Mouse (Mus musculus) forebrain, embryonic 13.5 days (tissue): ENCODE results near the gene Eif4e2. TPM values are rescaled to one million over a fixed set of nuclear protein-coding genes. Genes with fewer than 3 reads are reported as not detected.

Source experiments
- ATAC-seq: fragments of 200-750 bp; cut with Nextera tagmentation; 2 replicates; pipeline ENCODE4 v1.8.0; 2017
- H3K27ac ChIP-seq: fragments of 300-500 bp; sonication (generic); 2 replicates; pipeline ENCODE4 v1.5.1; 2015; ENCODE audit warnings: inconsistent platforms, mild to moderate bottlenecking, moderate library complexity
- H3K27me3 ChIP-seq: fragments of 300-500 bp; sonication (generic); 2 replicates; pipeline ENCODE4 v1.6.1; 2015; ENCODE audit warnings: mild to moderate bottlenecking, inconsistent platforms
- H3K36me3 ChIP-seq: fragments of 300-500 bp; sonication (generic); 2 replicates; pipeline ENCODE4 v1.6.1; 2015; ENCODE audit warnings: mild to moderate bottlenecking, inconsistent platforms; ENCODE audit not compliant: poor library complexity, severe bottlenecking
- H3K4me1 ChIP-seq: fragments of 300-500 bp; sonication (generic); 2 replicates; pipeline ENCODE4 v1.6.1; 2015; ENCODE audit warnings: inconsistent platforms
- H3K4me2 ChIP-seq: fragments of 300-500 bp; sonication (generic); 2 replicates; pipeline ENCODE4 v1.6.1; 2015; ENCODE audit warnings: inconsistent platforms, mild to moderate bottlenecking, moderate library complexity
- H3K4me3 ChIP-seq: fragments of 300-500 bp; sonication (generic); 2 replicates; pipeline ENCODE4 v1.5.1; 2015; ENCODE audit warnings: mild to moderate bottlenecking, inconsistent platforms
- H3K9ac ChIP-seq: fragments of 300-500 bp; sonication (generic); 2 replicates; pipeline ENCODE4 v1.6.1; 2015; ENCODE audit warnings: mild to moderate bottlenecking, inconsistent platforms
- H3K9me3 ChIP-seq: fragments of 300-500 bp; sonication (generic); replicated peaks from 2 replicates; pipeline ENCODE4 v1.6.1; 2016; ENCODE audit warnings: inconsistent platforms
- WGBS: fragments of 180-500 bp; shearing (Covaris S2); methylation state at CpG from one replicate; pipeline ENCODE4 v1.1.7; 2015; 5-methylcytosine and 5-hydroxymethylcytosine counted together
- polyA plus RNA-seq: library from polyadenylated mRNA; unstranded; fragments of >200 nt; fragmentation: Nextera tagmentation; extraction: Ambion mirVana; gene quantifications from 2 replicates; pipeline ENCODE4 v1.2.1, GENCODE M21; 2015

Gene Eif4e2
- polyA plus RNA-seq, 1 experiment from 2014 or later, result 108 TPM

DNA sequence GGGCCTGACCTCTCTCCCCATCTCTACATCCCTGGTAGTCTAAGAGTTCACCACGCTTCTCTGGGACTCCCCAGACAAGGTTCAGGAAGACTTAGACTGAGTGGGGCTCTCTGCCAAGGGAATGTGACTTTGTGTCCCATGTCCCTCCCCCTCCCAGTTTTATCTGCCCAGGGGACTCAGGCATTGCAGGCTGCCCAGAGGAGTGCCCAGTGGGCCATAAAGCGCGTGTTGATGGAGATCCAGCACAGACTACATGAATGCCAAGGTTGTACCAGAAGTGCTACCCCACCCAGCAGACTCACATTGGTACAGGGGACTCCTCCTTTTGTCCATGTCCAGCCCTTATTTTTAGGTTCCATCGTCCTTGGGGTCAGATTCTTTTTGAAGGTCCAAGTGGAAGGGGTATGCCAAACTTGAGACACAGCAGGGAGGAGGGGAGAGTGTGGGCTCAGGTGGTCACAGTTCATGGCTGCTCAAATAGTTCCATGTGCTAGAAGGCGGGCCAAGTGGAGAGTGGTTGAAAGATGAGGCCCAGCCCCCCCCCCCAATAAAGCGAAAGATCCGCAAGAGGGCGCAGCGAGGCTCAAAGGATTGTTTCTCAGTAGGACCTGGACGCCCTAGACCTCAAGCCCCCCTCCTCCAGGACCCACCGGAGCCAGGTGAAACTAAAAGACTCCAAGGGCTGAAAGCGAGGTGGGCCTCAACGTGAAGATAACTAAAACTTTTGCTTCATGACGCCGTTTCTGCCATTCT, 29.5 kb upstream of the Eif4e2 start:
- H3K4me2 ChIP-seq, result peak overlapping the region; percentile 43
- H3K9ac ChIP-seq, result no peak overlapping the region
- no peak overlapping the region for H3K27ac ChIP-seq
- peaks cover 65% of the 10 kb centered on the region for H3K27me3 ChIP-seq
- no peak overlapping the region for H3K4me3 ChIP-seq
- no peak for ATAC-seq
- WGBS, result 32% methylated on average over 15 of the region's 15 CpGs
- H3K9me3 ChIP-seq, result no peaks in the 10 kb centered on the region
- peaks cover 27% of the 10 kb centered on the region for H3K4me1 ChIP-seq
- H3K36me3 ChIP-seq, result no peaks in the 10 kb centered on the region

- H3K4me2 ChIP-seq, result peak overlapping the region; percentile 43
- no peaks in the 10 kb centered on the region for H3K9me3 ChIP-seq
- H3K9ac ChIP-seq, result no peak overlapping the region
- H3K36me3 ChIP-seq, result no peaks in the 10 kb centered on the region
- ATAC-seq, result peak; percentile 57
- 11% methylated on average over 20 of the region's 20 CpGs for WGBS
- peaks cover 69% of the 10 kb centered on the region for H3K27me3 ChIP-seq
- no peak overlapping the region for H3K27ac ChIP-seq
- H3K4me3 ChIP-seq, result no peak overlapping the region
- H3K4me1 ChIP-seq, result peaks cover 27% of the 10 kb centered on the region
These were observed 29.0 kb upstream of the Eif4e2 start for GRCm38 (mm10) chr1:87184751-87185139.

GRCm38 (mm10) chr1:87185526-87185925, 28.2 kb upstream of the Eif4e2 start:
- peaks cover 69% of the 10 kb centered on the region for H3K27me3 ChIP-seq
- no peaks in the 10 kb centered on the region for H3K9me3 ChIP-seq
- no peak overlapping the region for H3K4me2 ChIP-seq
- 0 out of 2 replicates have a peak overlapping the region, but pooled peaks have one; percentile 49 for H3K4me3 ChIP-seq
- no peak overlapping the region for H3K27ac ChIP-seq
- 16% methylated on average over 13 of the region's 13 CpGs for WGBS
- no peak overlapping the region for H3K9ac ChIP-seq
- H3K4me1 ChIP-seq, result peaks cover 27% of the 10 kb centered on the region
- ATAC-seq, result no peak
- no peaks in the 10 kb centered on the region for H3K36me3 ChIP-seq

- Histone ChIP-seq H3K36me3 (no peaks in the 10 kb centered on the region), H3K4me1 (peaks cover 27% of the 10 kb centered on the region), H3K9ac (peak overlapping the region; percentile 66), H3K4me2 (peak overlapping the region; percentile 79), H3K9me3 (no peaks in the 10 kb centered on the region), H3K27me3 (peaks cover 68% of the 10 kb centered on the region), H3K27ac (no peak overlapping the region), H3K4me3 (peak overlapping the region; percentile 49)
- peak; percentile 63 for ATAC-seq
- WGBS, result 2% methylated on average over 54 of the region's 54 CpGs
These were observed 27.3 kb upstream of the Eif4e2 start for GRCm38 (mm10) chr1:87186261-87187036.

DNA sequence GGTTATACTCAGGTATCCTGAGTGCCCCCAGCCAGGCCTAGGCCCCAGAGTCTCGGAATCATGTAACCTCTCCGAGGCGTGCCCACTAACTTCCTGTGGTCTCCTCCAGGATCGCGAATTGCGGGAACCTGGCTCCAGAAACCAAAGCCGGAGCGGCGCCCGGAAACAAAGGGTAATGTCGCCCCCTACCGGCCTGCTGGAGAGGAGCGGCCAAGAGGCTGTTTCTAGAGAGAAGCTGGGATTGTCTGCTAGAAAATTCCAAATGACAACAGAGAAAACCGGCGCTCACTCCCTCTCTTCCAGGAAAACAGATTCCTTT, 26.7 kb upstream of the Eif4e2 start:
- peak; percentile 43 for ATAC-seq
- Histone ChIP-seq H3K4me1 (peaks cover 27% of the 10 kb centered on the region), H3K27ac (no peak overlapping the region), H3K4me3 (peak overlapping the region; percentile 49), H3K27me3 (peaks cover 67% of the 10 kb centered on the region), H3K9ac (peak overlapping the region; percentile 66), H3K4me2 (peak overlapping the region; percentile 79), H3K9me3 (no peaks in the 10 kb centered on the region), H3K36me3 (no peaks in the 10 kb centered on the region)
- WGBS, result 0% methylated on average over 15 of the region's 15 CpGs

- WGBS, result 40% methylated on average over 4 of the region's 4 CpGs
- Histone ChIP-seq H3K36me3 (no peaks in the 10 kb centered on the region), H3K4me2 (no peak within 1 kb of the TSS), H3K27me3 (peaks cover 37% of the 10 kb centered on the region), H3K4me3 (no peak within 1 kb of the TSS), H3K9ac (no peak within 1 kb of the TSS), H3K27ac (no peak within 1 kb of the TSS), H3K9me3 (no peaks in the 10 kb centered on the region), H3K4me1 (peaks cover 13% of the 10 kb centered on the region)
- ATAC-seq, result no peak
These were observed 23.3 kb upstream of the Eif4e2 start, which contains the start of gene Chrnd for GRCm38 (mm10) chr1:87190429-87190828. Gene Chrnd (plus strand): TSS chr1:87190607.

- ATAC-seq, result no peak
These were observed 16.4 kb upstream of the Eif4e2 start for GRCm38 (mm10) chr1:87197296-87197695.

GRCm38 (mm10) chr1:87198119-87199065, 15.3 kb upstream of the Eif4e2 start:
- WGBS, result 86% methylated on average over 12 of the region's 12 CpGs

More at GRCm38 (mm10) chr1:87197296-87197695, 16.4 kb upstream of the Eif4e2 start:
- Histone ChIP-seq H3K9me3 (no peaks in the 10 kb centered on the region), H3K36me3 (no peaks in the 10 kb centered on the region), H3K9ac (no peak overlapping the region), H3K27me3 (no peaks in the 10 kb centered on the region), H3K4me2 (no peak overlapping the region), H3K4me3 (no peak overlapping the region), H3K4me1 (no peaks in the 10 kb centered on the region), H3K27ac (no peak overlapping the region)
- 87% methylated on average over 9 of the region's 9 CpGs for WGBS

GRCm38 (mm10) chr1:87200811-87201210, 12.9 kb upstream of the Eif4e2 start:
- Histone ChIP-seq H3K9ac (no peak overlapping the region), H3K9me3 (no peaks in the 10 kb centered on the region), H3K4me3 (no peak overlapping the region), H3K4me2 (no peak overlapping the region), H3K4me1 (no peaks in the 10 kb centered on the region), H3K36me3 (no peaks in the 10 kb centered on the region), H3K27me3 (peaks cover 3% of the 10 kb centered on the region), H3K27ac (no peak overlapping the region)
- 75% methylated on average over 2 of the region's 2 CpGs for WGBS
- ATAC-seq, result no peak

More at GRCm38 (mm10) chr1:87198119-87199065, 15.3 kb upstream of the Eif4e2 start:
- no peaks in the 10 kb centered on the region for H3K36me3 ChIP-seq
- no peak overlapping the region for H3K4me3 ChIP-seq
- H3K4me1 ChIP-seq, result no peaks in the 10 kb centered on the region
- no peak overlapping the region for H3K9ac ChIP-seq
- no peak overlapping the region for H3K4me2 ChIP-seq
- H3K27me3 ChIP-seq, result no peaks in the 10 kb centered on the region
- no peak for ATAC-seq
- H3K27ac ChIP-seq, result no peak overlapping the region
- H3K9me3 ChIP-seq, result no peaks in the 10 kb centered on the region

GRCm38 (mm10) chr1:87201848-87202247, 11.9 kb upstream of the Eif4e2 start:
- no peak for ATAC-seq
- 48% methylated on average over 1 of the region's 1 CpGs for WGBS

DNA sequence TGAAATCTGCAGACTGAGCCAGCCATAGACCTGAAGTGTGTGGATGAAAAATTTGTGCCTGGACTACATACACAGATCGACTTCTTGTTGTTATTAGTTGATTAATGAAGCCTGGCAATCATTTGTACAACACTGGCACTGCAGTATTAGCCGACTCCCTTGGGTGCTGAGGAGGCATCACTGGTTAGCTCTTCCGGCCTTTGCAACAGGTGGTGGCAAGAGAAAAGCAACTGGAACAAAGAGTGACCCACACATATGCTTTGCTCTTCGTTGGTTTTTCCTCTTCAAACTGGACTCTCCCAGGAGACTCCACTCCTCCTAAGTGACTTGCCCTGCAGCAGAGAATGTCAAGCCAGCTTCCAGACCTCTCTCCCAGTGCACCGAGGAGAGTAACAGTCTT, 9.9 kb upstream of the Eif4e2 start:
- ATAC-seq, result no peak
- Histone ChIP-seq H3K9me3 (no peaks in the 10 kb centered on the region), H3K4me1 (no peaks in the 10 kb centered on the region), H3K27me3 (peaks cover 26% of the 10 kb centered on the region), H3K27ac (no peak overlapping the region), H3K36me3 (no peaks in the 10 kb centered on the region), H3K9ac (no peak overlapping the region), H3K4me2 (no peak overlapping the region), H3K4me3 (no peak overlapping the region)
- WGBS, result 80% methylated on average over 5 of the region's 5 CpGs

More at GRCm38 (mm10) chr1:87201848-87202247, 11.9 kb upstream of the Eif4e2 start:
- Histone ChIP-seq H3K27ac (no peak overlapping the region), H3K4me3 (no peak overlapping the region), H3K27me3 (peaks cover 14% of the 10 kb centered on the region), H3K9me3 (no peaks in the 10 kb centered on the region), H3K36me3 (no peaks in the 10 kb centered on the region), H3K4me1 (no peaks in the 10 kb centered on the region), H3K4me2 (no peak overlapping the region), H3K9ac (no peak overlapping the region)
